Mouse (Mus musculus): Measurements from ENCODE around the gene Vkorc1l1. TPM values are rescaled to one million over a fixed set of nuclear protein-coding genes. Genes with fewer than 3 reads are reported as not detected.

Vkorc1l1 gene
- polyA plus RNA-seq, 1 experiment: 8.1 TPM

DNA sequence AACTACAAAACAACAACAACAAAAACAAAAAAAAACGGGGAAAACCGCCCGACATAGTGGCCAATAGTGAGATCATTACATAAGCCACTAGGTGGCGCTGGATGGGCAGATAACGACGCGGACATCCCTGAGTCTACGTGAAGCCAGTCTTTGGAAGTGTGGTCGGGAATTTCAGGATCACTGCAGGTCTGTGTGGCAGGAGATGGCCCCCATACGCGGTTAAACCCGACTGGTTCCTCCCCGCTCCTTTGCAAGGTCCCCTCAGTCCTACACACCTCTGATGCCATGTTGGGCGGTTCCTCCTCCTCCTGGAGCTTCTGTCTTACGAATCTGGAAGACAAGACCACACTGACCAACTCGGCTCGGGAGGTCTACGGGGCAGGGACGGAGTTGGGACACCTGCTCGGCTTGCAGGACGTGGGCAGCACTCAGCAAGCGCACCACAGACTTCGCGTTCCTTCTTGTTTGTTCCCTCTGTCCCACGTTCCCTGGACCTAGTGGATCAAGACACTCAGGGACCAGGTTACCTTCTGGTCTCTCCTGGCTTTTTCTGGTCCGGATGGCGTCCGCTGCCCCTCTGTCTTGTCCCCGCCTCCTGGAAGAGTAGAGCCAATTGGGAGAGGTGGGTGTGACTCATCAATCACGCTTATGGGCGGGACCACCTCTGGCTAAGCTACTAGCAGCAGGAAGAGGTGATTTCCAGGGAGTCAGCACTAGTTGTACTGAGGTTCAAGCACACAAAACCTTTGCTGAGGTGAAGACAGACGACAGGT, 82.2 kb downstream of the Vkorc1l1 start:
- TF ChIP-seq CTCF (IDR thresholded peaks at IDR 0.05; ENCODE audit: extremely low read depth, insufficient read depth, insufficient read length, insufficient replicate concordance) (peak; percentile 71; the same call in 1 of the 2 replicates), POLR2A (IDR thresholded peaks at IDR 0.05; ENCODE audit: low read depth, low read length) (no peak)
- H3K27me3 ChIP-seq (ENCODE audit: control insufficient read depth, insufficient read depth, low read length): no peaks in the 10 kb centered on the region
- peak; percentile 67 to 76 for DNase-seq (ENCODE audit: low read depth in 1 of 2, low spot score in 2 of 2)
- peak overlapping the region; percentile 62 for H3K27ac ChIP-seq (ENCODE audit: insufficient read depth, low read length)
- no peaks in the 10 kb centered on the region for H3K4me1 ChIP-seq (ENCODE audit: control insufficient read depth, insufficient read depth, insufficient read length)
- WGBS: under 1% methylated on average over 32 of the region's 32 CpGs
- H3K36me3 ChIP-seq (ENCODE audit: control insufficient read depth, insufficient read depth, low read length): no peaks in the 10 kb centered on the region
- H3K4me3 ChIP-seq (ENCODE audit: extremely low read depth, insufficient read depth, insufficient read length): peak overlapping the region; percentile 75

DNA sequence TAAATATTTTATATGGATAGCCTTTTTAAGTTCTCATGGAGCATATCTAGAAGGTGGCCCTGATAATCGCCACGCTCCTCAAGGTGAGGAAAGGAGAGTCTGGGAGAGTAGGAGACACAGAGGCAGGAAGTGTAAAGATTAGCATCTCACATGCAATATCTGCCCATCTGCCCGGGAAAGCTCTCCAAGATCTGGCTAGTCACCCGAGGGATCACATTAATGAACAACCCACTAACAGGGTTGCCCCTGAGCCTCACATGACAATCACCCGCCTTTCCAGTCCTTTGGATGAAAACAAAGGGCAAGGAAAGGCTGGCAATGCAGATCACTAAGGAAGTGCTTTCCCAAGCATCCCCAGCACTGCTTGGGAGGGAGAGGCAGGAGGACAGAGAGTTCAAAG, 85.4 kb downstream of the Vkorc1l1 start:
- Histone ChIP-seq H3K4me1 (ENCODE audit: control insufficient read depth, insufficient read depth, insufficient read length) (no peaks in the 10 kb centered on the region; the same call in 1 of the 2 replicates), H3K27ac (ENCODE audit: insufficient read depth, low read length) (no peak overlapping the region), H3K4me3 (ENCODE audit: extremely low read depth, insufficient read depth, insufficient read length) (no peak overlapping the region), H3K36me3 (ENCODE audit: control insufficient read depth, insufficient read depth, low read length) (no peaks in the 10 kb centered on the region), H3K27me3 (ENCODE audit: control insufficient read depth, insufficient read depth, low read length) (no peaks in the 10 kb centered on the region)
- 71% methylated on average over 5 of the region's 5 CpGs for WGBS
- DNase-seq (ENCODE audit: low read depth in 1 of 2, low spot score in 2 of 2): no peak
- TF ChIP-seq CTCF (IDR thresholded peaks at IDR 0.05; ENCODE audit: extremely low read depth, insufficient read depth, insufficient read length, insufficient replicate concordance): no peak
- TF ChIP-seq POLR2A (IDR thresholded peaks at IDR 0.05; ENCODE audit: low read depth, low read length): no peak

DNA sequence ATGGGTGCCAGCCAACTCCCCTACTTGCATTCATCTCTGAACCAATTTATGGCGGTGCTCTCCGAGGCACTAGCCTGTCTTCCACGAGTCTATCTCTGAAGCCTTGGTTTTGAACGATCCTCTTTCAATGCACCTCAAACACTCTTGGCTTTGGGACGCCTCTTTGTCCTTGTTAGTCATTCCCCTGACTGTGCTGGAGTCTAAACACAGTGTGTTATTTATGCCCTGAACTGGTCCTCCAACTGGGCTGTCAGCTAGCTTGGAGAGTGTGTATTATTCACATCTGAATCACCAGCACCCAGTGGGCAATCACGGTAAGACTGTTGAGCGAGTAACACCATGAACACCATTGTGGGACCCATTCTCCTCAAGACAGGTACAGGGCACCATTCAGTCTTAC, 85.9 kb downstream of the Vkorc1l1 start:
- DNase-seq (ENCODE audit: low read depth in 1 of 2, low spot score in 2 of 2): no peak
- Histone ChIP-seq H3K36me3 (ENCODE audit: control insufficient read depth, insufficient read depth, low read length) (no peaks in the 10 kb centered on the region), H3K27ac (ENCODE audit: insufficient read depth, low read length) (no peak overlapping the region), H3K4me3 (ENCODE audit: extremely low read depth, insufficient read depth, insufficient read length) (no peak overlapping the region), H3K4me1 (ENCODE audit: control insufficient read depth, insufficient read depth, insufficient read length) (no peaks in the 10 kb centered on the region; the same call in 1 of the 2 replicates), H3K27me3 (ENCODE audit: control insufficient read depth, insufficient read depth, low read length) (no peaks in the 10 kb centered on the region)
- TF ChIP-seq CTCF (IDR thresholded peaks at IDR 0.05; ENCODE audit: extremely low read depth, insufficient read depth, insufficient read length, insufficient replicate concordance): no peak
- WGBS: 82% methylated on average over 7 of the region's 7 CpGs

DNA sequence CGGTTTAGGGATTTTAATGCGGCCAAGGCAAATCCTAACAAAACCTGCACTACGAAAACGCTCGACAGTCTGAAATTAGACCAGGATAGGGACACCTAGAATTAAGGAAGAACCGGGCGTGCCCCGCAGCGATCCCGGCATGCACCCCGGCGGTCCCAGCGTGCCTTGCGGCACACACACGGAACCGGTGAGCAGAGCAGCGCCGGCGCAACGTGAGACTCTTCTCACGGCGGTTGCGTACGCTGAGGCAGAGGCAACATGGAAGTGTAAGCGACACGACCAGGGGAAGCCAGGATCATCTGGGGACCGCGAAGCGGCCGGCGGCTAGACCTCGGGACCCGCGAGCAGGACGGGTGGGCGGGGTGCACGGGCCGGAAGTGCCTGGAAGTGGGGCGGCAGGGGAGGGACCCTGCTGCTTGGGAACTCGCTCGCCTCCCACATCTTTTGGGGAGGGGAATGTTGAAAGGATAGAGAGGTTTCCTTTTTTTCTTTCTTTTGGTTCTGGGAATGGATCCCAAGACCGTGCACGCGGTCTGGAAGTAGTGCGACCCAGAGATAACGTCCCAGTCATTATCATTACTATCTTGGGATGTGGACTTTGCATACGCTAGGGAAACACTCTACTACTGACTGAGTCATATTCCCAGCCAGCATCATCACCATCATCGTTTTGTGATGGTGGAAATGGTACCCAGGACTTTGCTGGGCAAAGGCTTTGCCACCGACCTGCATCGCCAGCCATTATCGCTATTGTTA, 87.5 kb downstream of the Vkorc1l1 start, which contains the start of the genes Asl and Crcp:
Asl (minus strand) TSS at position 106 of the 756 bp plus-strand sequence.
Crcp (plus strand) TSS at position 149 of the 756 bp plus-strand sequence.
- peak within 1 kb of the TSS; percentile 87 for H3K27ac ChIP-seq (ENCODE audit: insufficient read depth, low read length)
- no peaks in the 10 kb centered on the region for H3K36me3 ChIP-seq (ENCODE audit: control insufficient read depth, insufficient read depth, low read length)
- no peaks in the 10 kb centered on the region; the same call in 1 of the 2 replicates for H3K4me1 ChIP-seq (ENCODE audit: control insufficient read depth, insufficient read depth, insufficient read length)
- WGBS: 1% methylated on average over 51 of the region's 51 CpGs
- H3K4me3 ChIP-seq (ENCODE audit: extremely low read depth, insufficient read depth, insufficient read length): peak within 1 kb of the TSS; percentile 83
- peak; percentile 45 to 89 for DNase-seq (ENCODE audit: low read depth in 1 of 2, low spot score in 2 of 2)
- H3K27me3 ChIP-seq (ENCODE audit: control insufficient read depth, insufficient read depth, low read length): no peaks in the 10 kb centered on the region
- TF ChIP-seq CTCF (IDR thresholded peaks at IDR 0.05; ENCODE audit: extremely low read depth, insufficient read depth, insufficient read length, insufficient replicate concordance): no peak
- TF ChIP-seq POLR2A (IDR thresholded peaks at IDR 0.05; ENCODE audit: low read depth, low read length): peak; percentile 82

DNA sequence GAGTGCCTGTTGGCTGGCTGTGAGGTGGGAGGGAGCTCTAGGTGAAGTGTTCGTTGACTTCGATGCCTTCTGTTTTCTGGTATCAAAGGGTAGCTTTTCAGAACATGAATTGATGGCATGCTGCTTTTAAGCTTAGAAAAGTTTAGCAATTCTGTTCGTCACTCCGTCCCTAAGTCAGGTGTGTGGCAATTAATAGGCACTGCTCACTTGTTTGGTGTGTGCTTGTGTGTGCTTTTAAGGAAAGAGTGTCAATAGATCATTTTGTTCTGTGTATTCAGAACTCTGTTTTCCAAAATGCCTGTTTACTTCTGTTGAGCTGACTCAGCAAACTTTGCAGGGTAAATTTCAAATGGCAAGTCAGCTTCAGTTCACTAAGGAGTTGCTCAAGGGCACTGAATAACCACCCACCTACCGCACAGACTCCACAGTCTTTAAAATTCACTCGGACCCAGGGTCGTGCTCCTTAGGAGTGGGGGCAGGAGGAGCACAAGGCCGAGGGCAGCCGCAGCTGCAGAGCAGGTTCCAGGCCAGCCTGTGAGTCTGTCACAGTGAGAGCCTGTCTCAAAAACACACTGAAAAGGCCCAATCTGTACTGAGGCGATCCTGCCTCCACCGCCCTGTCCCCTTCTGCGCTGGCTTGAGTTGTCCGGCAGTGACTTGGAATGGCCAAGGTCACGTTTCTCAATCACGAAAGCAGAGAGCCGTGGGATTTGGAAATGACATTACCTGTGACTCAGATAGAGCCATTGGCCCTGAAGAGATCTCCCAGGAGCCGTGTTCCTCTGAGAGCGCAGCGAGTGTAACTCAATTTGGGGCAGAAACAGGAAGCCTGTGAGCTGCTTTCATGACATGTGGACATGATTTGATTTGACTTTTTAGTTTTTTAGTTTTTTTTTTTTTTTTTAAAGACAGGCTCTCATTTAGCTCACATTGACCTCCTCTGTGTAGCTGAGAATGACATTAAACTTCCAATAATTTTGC, 89.9 kb downstream of the Vkorc1l1 start:
- Histone ChIP-seq H3K4me3 (ENCODE audit: extremely low read depth, insufficient read depth, insufficient read length) (no peak overlapping the region), H3K4me1 (ENCODE audit: control insufficient read depth, insufficient read depth, insufficient read length) (no peaks in the 10 kb centered on the region; the same call in 1 of the 2 replicates)
- TF ChIP-seq CTCF (IDR thresholded peaks at IDR 0.05; ENCODE audit: extremely low read depth, insufficient read depth, insufficient read length, insufficient replicate concordance): no peak
- TF ChIP-seq POLR2A (IDR thresholded peaks at IDR 0.05; ENCODE audit: low read depth, low read length): no peak

DNA sequence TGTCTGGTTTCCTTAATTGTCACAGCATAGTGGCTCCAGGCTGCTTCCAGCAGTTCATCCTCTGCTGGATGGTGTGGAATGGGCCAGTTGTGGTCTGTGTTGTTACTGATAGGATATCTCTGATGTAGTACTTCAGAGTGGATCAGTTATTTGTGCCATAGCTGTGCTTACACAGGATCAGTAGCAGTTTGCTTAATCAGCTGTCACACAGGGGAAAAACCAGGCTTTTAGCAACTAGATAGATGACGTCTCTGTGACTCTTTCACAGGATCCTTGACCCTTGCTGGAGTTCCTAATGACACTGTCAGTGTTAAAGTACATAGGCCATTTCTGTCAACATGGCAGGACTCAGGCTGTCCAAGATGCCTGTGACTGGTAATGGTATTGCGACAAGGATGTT, 92.1 kb downstream of the Vkorc1l1 start:
- Histone ChIP-seq H3K27ac (ENCODE audit: insufficient read depth, low read length) (no peak overlapping the region), H3K36me3 (ENCODE audit: control insufficient read depth, insufficient read depth, low read length) (peaks cover 11% of the 10 kb centered on the region), H3K4me1 (ENCODE audit: control insufficient read depth, insufficient read depth, insufficient read length) (no peaks in the 10 kb centered on the region; the same call in 1 of the 2 replicates), H3K27me3 (ENCODE audit: control insufficient read depth, insufficient read depth, low read length) (no peaks in the 10 kb centered on the region), H3K4me3 (ENCODE audit: extremely low read depth, insufficient read depth, insufficient read length) (no peak overlapping the region)
- WGBS: 83% methylated on average over 2 of the region's 2 CpGs
- TF ChIP-seq CTCF (IDR thresholded peaks at IDR 0.05; ENCODE audit: extremely low read depth, insufficient read depth, insufficient read length, insufficient replicate concordance) (no peak), POLR2A (IDR thresholded peaks at IDR 0.05; ENCODE audit: low read depth, low read length) (no peak)
- no peak for DNase-seq (ENCODE audit: low read depth in 1 of 2, low spot score in 2 of 2)

More for the DNA sequence above, 89.9 kb downstream of the Vkorc1l1 start:
- no peaks in the 10 kb centered on the region for H3K27me3 ChIP-seq (ENCODE audit: control insufficient read depth, insufficient read depth, low read length)
- 93% methylated on average over 19 of the region's 19 CpGs for WGBS
- peaks cover 2% of the 10 kb centered on the region; the same call in 1 of the 2 replicates for H3K36me3 ChIP-seq (ENCODE audit: control insufficient read depth, insufficient read depth, low read length)
- DNase-seq (ENCODE audit: low read depth in 1 of 2, low spot score in 2 of 2): no peak
- no peak overlapping the region for H3K27ac ChIP-seq (ENCODE audit: insufficient read depth, low read length)

Other genes with a start within 250 kb of the Vkorc1l1 start
- gene Sept14, start 233.5 kb upstream of the Vkorc1l1 start, polyA plus RNA-seq (2012; rRNA removed): not detected in 2 replicates
- gene Mrps17, start 226.5 kb upstream of the Vkorc1l1 start, polyA plus RNA-seq (2012; rRNA removed): 29.2 and 34.9 TPM in 2 replicates
- 16.3 and 19.4 TPM in 2 replicates for gene Nipsnap2, start 216.9 kb upstream of the Vkorc1l1 start, polyA plus RNA-seq (2012; rRNA removed)
- 13.3 and 14.2 TPM in 2 replicates for gene Psph, start 154.5 kb upstream of the Vkorc1l1 start, polyA plus RNA-seq (2012; rRNA removed)
- 9.5 and 11.5 TPM in 2 replicates for gene Sumf2, start 95.0 kb upstream of the Vkorc1l1 start, polyA plus RNA-seq (2012; rRNA removed)
- 274 and 522 TPM in 2 replicates for gene Chchd2, start 54.5 kb upstream of the Vkorc1l1 start, polyA plus RNA-seq (2012; rRNA removed)
- 0.56 and 0.65 TPM in 2 replicates for gene Zbed5, start 46.2 kb upstream of the Vkorc1l1 start, polyA plus RNA-seq (2012; rRNA removed)
- 0.13 and 0.14 TPM in 2 replicates for gene Phkg1, start 43.4 kb upstream of the Vkorc1l1 start, polyA plus RNA-seq (2012; rRNA removed)
- 2.4 and 4.9 TPM in 2 replicates for gene Nupr1l, start 33.4 kb upstream of the Vkorc1l1 start, polyA plus RNA-seq (2012; rRNA removed)
- 39.9 and 46.2 TPM in 2 replicates for gene Gusb, start 61.1 kb downstream of the Vkorc1l1 start, polyA plus RNA-seq (2012; rRNA removed)
- gene Asl, start 87.3 kb downstream of the Vkorc1l1 start, polyA plus RNA-seq (2012; rRNA removed): 18.0 and 22.4 TPM in 2 replicates
- 7.1 and 9.8 TPM in 2 replicates for gene Crcp, start 87.3 kb downstream of the Vkorc1l1 start, polyA plus RNA-seq (2012; rRNA removed)
- gene Tpst1, start 131.4 kb downstream of the Vkorc1l1 start, polyA plus RNA-seq (2012; rRNA removed): 10.9 and 15.5 TPM in 2 replicates
- gene Kctd7, start 202.9 kb downstream of the Vkorc1l1 start, polyA plus RNA-seq (2012; rRNA removed): 5.2 and 8.9 TPM in 2 replicates
- gene Rabgef1, start 229.8 kb downstream of the Vkorc1l1 start, polyA plus RNA-seq (2012; rRNA removed): 16.4 and 17.6 TPM in 2 replicates